Mouse (Mus musculus) liver, embryonic 16.5 days (tissue): ENCODE measurements around the gene Gtpbp3. TPM values are rescaled to one million over a fixed set of nuclear protein-coding genes. Genes with fewer than 3 reads are reported as not detected.

Experiments
- ATAC-seq: fragments of 200-750 bp; cut with Nextera tagmentation; 2 replicates; pipeline ENCODE4 v1.8.0; 2017; ENCODE audit warnings: low read depth, mild to moderate bottlenecking, moderate number of reproducible peaks, moderate library complexity
- H3K27ac ChIP-seq: fragments of 300-500 bp; sonication (generic); 2 replicates; pipeline ENCODE4 v1.5.1; 2014; ENCODE audit warnings: mild to moderate bottlenecking, low read length
- H3K27me3 ChIP-seq: fragments of 300-500 bp; sonication (generic); 2 replicates; pipeline ENCODE4 v1.6.1; 2014; ENCODE audit warnings: low read depth, low read length, mixed read lengths; ENCODE audit not compliant: control insufficient read depth, insufficient read depth
- H3K36me3 ChIP-seq: fragments of 300-500 bp; sonication (generic); 2 replicates; pipeline ENCODE4 v1.6.1; 2014; ENCODE audit warnings: mild to moderate bottlenecking; ENCODE audit not compliant: control insufficient read depth, insufficient read depth
- H3K4me1 ChIP-seq: fragments of 300-500 bp; sonication (generic); 2 replicates; pipeline ENCODE4 v1.6.1; 2014; ENCODE audit warnings: low read depth, low read length, mixed read lengths; ENCODE audit not compliant: control insufficient read depth
- H3K4me2 ChIP-seq: fragments of 300-500 bp; sonication (generic); 2 replicates; pipeline ENCODE4 v1.6.1; 2014; ENCODE audit warnings: low read depth, low read length, mixed read lengths
- H3K4me3 ChIP-seq: fragments of 300-500 bp; sonication (generic); 2 replicates; pipeline ENCODE4 v1.5.1; 2014; ENCODE audit warnings: low read depth, mild to moderate bottlenecking, low read length
- H3K9ac ChIP-seq: fragments of 300-500 bp; sonication (generic); 2 replicates; pipeline ENCODE4 v1.6.1; 2014; ENCODE audit warnings: low read depth, low read length
- H3K9me3 ChIP-seq: fragments of 300-500 bp; sonication (generic); replicated peaks from 2 replicates; pipeline ENCODE4 v1.6.1; 2016; ENCODE audit warnings: low read length; ENCODE audit not compliant: control insufficient read depth
- WGBS: fragments of 180-500 bp; shearing (Covaris S2); extraction: QIAGEN DNeasy Blood & Tissue Kit; methylation state at CpG from one replicate; pipeline ENCODE4 v1.1.7; 2014; ENCODE audit not compliant: insufficient replicate concordance; 5-methylcytosine and 5-hydroxymethylcytosine counted together
- polyA plus RNA-seq: library from polyadenylated mRNA; unstranded; fragments of >200 nt; fragmentation: Nextera tagmentation; extraction: Ambion mirVana; gene quantifications from 2 replicates; pipeline ENCODE4 v1.2.1, GENCODE M21; 2015

The Gtpbp3 gene
- polyA plus RNA-seq, 1 experiment from 2014 or later = 5.3 TPM

DNA sequence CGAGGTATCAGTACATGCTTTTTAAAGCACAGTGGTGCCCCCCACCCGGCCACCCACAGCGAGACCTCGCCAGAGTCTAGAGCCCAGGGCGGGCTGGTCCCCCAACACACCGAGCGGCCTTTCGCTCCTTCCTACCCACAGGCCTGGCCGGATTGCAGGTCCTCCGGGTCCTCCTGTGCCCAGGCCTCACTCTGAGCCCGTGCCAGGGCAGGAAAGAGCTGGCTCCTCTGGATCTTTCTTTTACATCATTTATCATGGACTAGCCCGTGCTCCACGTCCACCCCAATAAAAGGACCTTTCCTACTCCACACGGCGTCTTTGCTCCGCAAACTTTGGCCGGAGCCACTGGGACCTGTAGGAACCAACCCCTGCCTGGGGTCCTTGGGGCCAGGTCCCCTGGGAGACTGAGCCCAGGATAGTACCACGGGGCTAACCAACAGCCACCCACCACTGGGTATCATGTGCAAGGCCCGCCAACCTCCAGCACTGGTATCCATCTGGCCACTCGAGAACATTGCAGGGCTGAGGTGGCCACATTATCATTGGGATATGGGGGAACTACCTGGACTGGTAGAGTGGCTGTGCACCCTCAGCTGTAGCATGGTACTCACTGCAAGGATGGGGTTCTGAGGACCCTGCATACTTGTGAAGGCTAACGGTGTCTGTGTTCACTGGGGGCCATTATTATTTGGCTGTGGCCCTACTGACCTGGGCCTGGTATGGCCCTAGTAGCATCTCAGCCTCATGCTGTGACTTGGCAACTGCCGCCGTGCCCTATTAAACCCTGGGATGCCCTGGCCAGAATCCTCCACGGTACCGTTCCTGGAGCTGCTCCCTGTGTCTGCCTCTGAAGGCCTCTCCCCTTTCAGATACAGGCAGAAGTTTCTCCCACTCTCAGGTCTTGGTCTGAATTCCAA is 12.9 kb upstream of the Gtpbp3 start:
- no peak for ATAC-seq
- no peak overlapping the region for H3K27ac ChIP-seq
- no peak overlapping the region for H3K4me2 ChIP-seq

DNA sequence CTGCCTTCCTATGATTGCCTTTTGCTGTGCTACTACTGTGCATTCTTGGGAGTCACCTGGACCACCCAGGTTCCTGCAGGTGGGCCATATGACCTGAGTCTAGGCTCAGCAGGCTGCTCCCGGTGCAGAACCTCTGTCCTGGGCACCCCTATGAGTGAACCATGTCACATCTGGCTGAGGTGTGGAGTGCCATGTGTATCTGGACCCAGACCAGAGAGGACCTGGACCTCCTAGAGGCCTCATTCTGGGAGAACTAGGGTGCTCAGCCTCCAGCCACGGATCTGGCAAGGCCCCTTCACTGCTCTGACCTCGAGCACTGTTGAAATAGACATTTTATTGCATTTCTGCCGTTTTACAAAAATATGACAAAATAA is 12.2 kb upstream of the Gtpbp3 start:
- Histone ChIP-seq H3K27ac (no peak overlapping the region), H3K4me3 (peak overlapping the region; percentile 66), H3K4me1 (peaks cover 14% of the 10 kb centered on the region), H3K27me3 (no peaks in the 10 kb centered on the region), H3K9me3 (no peaks in the 10 kb centered on the region), H3K9ac (peak overlapping the region; percentile 63), H3K36me3 (peaks cover 3% of the 10 kb centered on the region), H3K4me2 (peak overlapping the region; percentile 91)
- 32% methylated on average over 4 of the region's 4 CpGs for WGBS
- ATAC-seq = no peak

More for the DNA sequence above, 12.9 kb upstream of the Gtpbp3 start:
- Histone ChIP-seq H3K4me1 (peaks cover 20% of the 10 kb centered on the region), H3K9ac (no peak overlapping the region), H3K36me3 (peaks cover 3% of the 10 kb centered on the region), H3K4me3 (no peak overlapping the region), H3K27me3 (no peaks in the 10 kb centered on the region), H3K9me3 (no peaks in the 10 kb centered on the region)
- 85% methylated on average over 25 of the region's 25 CpGs for WGBS

DNA sequence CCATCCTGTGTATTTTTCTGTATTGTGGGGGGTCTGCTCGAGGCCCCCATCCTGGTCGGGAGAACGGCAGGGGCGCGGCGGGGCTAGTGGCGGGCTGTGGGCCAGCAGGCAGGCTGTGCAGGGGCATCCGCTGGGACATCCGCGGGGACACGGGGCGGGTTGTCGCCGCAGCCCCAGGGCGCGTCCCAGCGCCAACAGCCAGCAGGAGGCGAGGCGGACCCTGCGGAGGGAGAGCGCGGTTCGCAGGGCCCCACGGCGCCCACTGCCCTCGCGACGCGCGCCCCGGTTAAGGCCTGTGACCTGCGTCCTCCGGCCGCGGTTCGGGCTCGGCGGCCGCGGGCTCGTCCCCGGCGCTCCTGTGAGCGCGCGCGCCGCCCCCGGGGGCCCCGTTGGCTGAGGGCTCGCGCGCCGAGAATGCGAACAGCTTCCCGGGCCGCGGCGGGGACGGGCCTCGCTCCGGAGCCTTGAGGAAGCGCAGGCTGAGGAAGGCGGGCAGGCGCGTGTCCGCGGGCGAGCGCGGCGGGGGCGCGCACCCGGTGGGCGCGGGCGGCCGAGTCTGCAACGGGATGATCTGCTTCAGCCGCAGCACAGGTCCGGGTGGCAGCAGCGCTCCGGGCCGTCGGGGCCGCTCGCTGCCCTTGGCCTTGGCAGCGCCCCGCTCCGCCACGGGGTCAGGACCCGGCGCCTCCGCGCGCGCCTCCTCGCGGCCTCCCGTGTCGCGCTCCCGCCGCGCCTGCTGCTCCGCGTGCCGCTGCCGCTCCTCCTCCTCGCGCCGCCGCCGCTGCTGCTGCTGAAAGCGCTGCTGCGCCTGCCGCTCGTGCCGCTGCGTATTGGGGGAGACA is 11.6 kb upstream of the Gtpbp3 start:
- Histone ChIP-seq H3K9ac (peak overlapping the region; percentile 63), H3K36me3 (peaks cover 3% of the 10 kb centered on the region), H3K4me2 (peak overlapping the region; percentile 91), H3K9me3 (no peaks in the 10 kb centered on the region), H3K27me3 (no peaks in the 10 kb centered on the region), H3K4me1 (peaks cover 11% of the 10 kb centered on the region), H3K4me3 (peak overlapping the region; percentile 66), H3K27ac (peak overlapping the region; percentile 25; the same call in 1 of the 2 replicates)
- WGBS = under 1% methylated on average over 107 of the region's 121 CpGs
- peak; percentile 73 for ATAC-seq

DNA sequence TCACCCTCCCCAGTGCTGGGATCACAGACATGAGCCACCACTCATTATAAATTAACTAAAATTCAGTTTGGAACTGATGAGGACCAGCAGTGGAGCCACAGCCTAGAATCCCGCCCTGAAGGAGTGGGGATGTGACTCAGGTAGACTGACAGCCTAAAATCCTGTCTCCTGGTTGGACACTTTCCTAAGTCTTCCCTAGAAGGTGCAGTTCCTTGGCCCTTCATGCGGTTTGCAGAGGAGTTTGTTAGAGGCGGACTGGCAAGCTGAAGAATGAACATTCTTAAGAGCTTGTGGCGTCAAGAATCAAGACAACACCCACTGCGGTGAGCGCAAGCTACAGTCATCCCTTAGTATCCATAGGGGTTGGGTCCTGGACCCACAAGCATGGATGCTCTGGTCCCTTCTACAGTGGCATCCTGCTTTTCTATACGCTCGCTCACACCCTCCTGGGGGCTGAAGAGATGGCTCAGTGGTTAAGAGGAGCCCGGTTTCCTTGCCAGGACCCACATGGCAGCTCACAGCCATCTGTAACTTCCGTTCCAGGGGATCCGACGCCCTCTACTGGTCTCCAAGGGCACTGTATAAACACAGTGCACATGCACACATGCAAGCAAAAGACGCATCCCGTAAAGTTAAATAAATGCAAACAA is 10.6 kb upstream of the Gtpbp3 start:
- Histone ChIP-seq H3K9me3 (no peaks in the 10 kb centered on the region), H3K4me2 (peak overlapping the region; percentile 91), H3K9ac (no peak overlapping the region; the same call in 1 of the 2 replicates), H3K27me3 (no peaks in the 10 kb centered on the region), H3K27ac (no peak overlapping the region), H3K36me3 (no peaks in the 10 kb centered on the region; the same call in 1 of the 2 replicates), H3K4me3 (peak overlapping the region; percentile 66), H3K4me1 (peaks cover 11% of the 10 kb centered on the region)
- ATAC-seq = no peak
- 38% methylated on average over 14 of the region's 14 CpGs for WGBS

DNA sequence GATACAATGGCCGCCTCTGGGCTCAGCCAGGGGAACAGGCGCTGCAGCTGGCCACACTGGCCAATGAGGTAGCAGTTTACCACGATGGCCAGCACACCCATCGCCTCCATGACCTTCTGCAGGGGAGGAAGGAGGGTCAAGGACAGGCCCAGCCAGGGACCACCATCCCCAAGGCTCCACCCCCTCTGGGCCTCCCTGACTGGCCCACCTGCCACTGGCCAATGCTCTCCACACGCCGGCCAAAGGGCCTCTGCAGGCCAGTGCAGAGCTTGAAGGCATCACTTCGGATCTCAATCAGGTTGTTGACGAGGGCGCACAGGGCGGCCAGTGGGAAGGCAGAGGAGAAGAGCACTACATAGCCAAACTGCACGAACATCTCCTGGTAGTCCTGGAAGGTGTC is 9.0 kb upstream of the Gtpbp3 start:
- H3K9me3 ChIP-seq = no peaks in the 10 kb centered on the region
- H3K9ac ChIP-seq = no peak overlapping the region
- no peaks in the 10 kb centered on the region for H3K36me3 ChIP-seq
- WGBS = 77% methylated on average over 10 of the region's 11 CpGs
- no peak for ATAC-seq
- H3K4me3 ChIP-seq = no peak overlapping the region
- no peak overlapping the region for H3K27ac ChIP-seq
- peaks cover 11% of the 10 kb centered on the region for H3K4me1 ChIP-seq
- H3K4me2 ChIP-seq = no peak overlapping the region
- no peaks in the 10 kb centered on the region for H3K27me3 ChIP-seq

DNA sequence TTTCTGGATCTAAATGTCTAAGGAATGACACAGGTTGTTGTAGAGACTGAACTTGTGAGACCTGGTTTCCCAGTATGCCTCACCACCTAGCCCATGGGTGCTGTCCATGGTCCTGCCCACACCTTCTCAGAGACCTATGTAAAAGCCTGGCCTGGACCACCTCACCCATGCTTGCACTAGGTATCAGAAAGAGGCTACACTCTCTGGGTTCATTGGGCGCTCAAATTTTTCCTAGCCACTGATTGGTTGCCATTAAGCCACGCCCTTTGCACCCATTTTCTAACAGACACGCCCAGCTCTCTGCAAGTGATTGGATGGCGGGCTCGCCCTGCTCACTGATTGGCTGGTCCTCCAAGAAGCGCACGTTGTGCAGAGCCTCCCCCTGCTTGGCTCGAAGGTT is 4.0 kb upstream of the Gtpbp3 start:
- H3K4me1 ChIP-seq = peaks cover 14% of the 10 kb centered on the region
- 52% methylated on average over 8 of the region's 8 CpGs for WGBS
- H3K4me3 ChIP-seq = no peak overlapping the region
- no peak overlapping the region for H3K9ac ChIP-seq
- H3K27ac ChIP-seq = no peak overlapping the region
- H3K9me3 ChIP-seq = no peaks in the 10 kb centered on the region
- H3K36me3 ChIP-seq = no peaks in the 10 kb centered on the region
- no peak for ATAC-seq
- H3K27me3 ChIP-seq = no peaks in the 10 kb centered on the region
- H3K4me2 ChIP-seq = no peak overlapping the region

DNA sequence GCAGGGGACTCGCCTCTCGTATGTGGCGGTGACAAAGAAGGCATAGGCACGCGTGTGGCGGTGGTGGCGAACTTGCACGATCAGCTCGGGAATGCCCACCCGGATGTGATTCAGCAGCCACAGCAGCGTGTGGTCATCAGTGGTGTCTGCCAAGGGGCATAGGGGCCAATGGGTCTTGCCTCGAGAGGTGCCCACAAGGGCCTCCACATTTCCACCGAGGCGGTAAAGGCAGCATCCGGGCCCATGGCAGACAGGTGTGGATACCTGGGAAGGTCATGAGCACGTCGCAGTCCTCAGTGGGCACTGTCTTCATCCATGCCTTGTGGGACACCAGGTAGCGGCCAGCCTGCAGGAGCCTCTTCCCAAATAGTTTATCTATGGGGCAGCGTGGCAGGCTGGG is 3.2 kb upstream of the Gtpbp3 start:
- Histone ChIP-seq H3K9me3 (no peaks in the 10 kb centered on the region), H3K36me3 (no peaks in the 10 kb centered on the region), H3K27ac (no peak overlapping the region), H3K27me3 (no peaks in the 10 kb centered on the region), H3K9ac (no peak overlapping the region), H3K4me3 (no peak overlapping the region), H3K4me1 (peaks cover 22% of the 10 kb centered on the region), H3K4me2 (no peak overlapping the region)
- no peak for ATAC-seq
- WGBS = 91% methylated on average over 19 of the region's 19 CpGs

DNA sequence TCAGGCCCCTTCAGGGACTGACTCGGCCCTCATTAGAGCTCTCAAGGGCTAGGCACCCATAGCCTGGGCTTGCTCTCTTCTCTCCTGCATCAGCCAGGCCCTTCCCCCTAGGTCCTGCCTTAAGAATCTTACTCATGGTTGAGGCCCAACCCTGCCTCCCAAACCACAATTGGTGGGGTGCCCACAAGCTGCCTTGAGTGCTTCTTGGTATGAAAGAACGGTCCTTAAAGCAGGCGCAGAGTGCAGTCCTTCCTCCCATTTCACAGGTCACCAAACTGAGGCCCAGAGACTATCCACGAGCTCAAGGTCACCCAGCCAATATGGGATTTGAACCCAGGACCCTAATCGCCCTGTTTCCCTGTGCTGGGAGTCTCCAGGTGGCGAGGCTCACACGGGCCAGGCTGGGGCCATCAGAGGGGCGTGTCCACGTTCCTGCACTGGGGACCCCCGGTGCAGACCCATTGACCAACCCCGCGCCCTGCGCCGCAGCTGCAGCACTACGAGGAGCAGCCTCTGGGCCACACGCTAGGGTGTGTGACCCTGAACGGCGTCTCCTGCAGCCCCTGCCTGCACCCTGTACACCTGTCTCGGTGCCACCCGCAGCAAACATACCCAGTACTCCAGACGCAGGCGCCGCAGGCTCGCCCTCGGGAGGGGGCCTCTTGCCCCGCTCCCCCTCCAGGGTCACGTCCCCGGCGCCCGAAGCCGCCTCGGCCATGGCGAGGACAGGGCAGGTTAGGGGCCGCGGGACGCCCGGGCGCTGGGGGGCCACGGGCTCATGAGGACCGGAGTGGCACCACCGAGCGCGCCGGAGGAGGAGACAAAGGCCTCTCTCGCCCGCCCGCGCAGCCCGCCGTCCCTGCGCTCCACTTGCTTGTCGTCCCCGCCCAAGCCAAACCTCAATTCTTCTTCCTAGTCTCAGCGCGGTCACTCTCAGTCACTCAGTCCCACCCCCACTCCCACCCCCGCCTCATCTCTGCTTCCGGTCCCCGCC is 2.5 kb upstream of the Gtpbp3 start, which contains the start of gene Ano8:
Gene Ano8, minus strand, starts transcription at position 822 of the 994 bp plus-strand sequence.
- Histone ChIP-seq H3K9ac (peak within 1 kb of the TSS; percentile 57), H3K27ac (no peak within 1 kb of the TSS), H3K4me2 (peak within 1 kb of the TSS; percentile 86), H3K4me1 (peaks cover 23% of the 10 kb centered on the region), H3K4me3 (peak within 1 kb of the TSS; percentile 64), H3K36me3 (no peaks in the 10 kb centered on the region; the same call in 1 of the 2 replicates), H3K27me3 (no peaks in the 10 kb centered on the region), H3K9me3 (no peaks in the 10 kb centered on the region)
- no peak for ATAC-seq
- 4% methylated on average over 52 of the region's 58 CpGs for WGBS
